Mouse (Mus musculus) layer of hippocampus, adult 18-20 months (tissue): ENCODE results near the gene Slc15a4. TPM values are rescaled to one million over a fixed set of nuclear protein-coding genes. Genes with fewer than 3 reads are reported as not detected.

ENCODE experiments used
- DNase-seq, 2 experiments: peaks; one replicate each; pipeline ENCODE4 v3.0.0; 2022; ENCODE audit warnings: low spot score in 2 of 2
- total RNA-seq, 2 experiments: library from RNA; stranded (reverse); gene quantifications; 2 replicates each; pipeline ENCODE4 v1.2.3; 2021

Slc15a4 gene
- total RNA-seq, 2 experiments from 2014 or later: 26.9 to 29.0 TPM

DNA sequence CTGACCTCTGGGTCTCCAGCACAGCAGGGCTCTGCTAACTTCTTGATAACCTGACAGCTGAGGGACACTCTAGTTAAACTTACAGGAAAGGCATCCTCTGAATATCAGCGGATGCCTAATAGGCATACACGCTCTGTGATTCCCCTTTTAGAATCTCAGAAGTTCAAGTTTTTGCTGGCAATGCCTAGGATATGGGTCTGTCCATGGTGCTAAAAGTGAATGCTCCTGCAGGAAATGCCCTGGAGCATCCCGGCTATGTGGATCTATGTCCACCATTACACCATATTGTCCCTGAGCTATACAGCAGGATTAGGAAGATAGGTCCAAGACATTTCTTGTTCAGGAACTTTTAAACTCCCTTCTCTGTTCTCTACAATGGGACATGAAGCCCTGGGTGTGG is 71.6 kb downstream of the Slc15a4 start:
- no peak for DNase-seq

- no peak for DNase-seq
These were observed 84.6 kb downstream of the Slc15a4 start for GRCm38 (mm10) chr5:127548136-127548535.

- DNase-seq: peak in 1 of 2 experiments; percentile 25
These were observed 86.1 kb downstream of the Slc15a4 start for GRCm38 (mm10) chr5:127546585-127546991.

Other genes with a start within 250 kb of the Slc15a4 start
- gene Glt1d1, start 635 bp downstream of the Slc15a4 start, total RNA-seq: 10 to 100 TPM; 18.4 to 23.7 TPM